Mouse (Mus musculus) stomach, embryonic 14.5 days (tissue): ENCODE measurements around the gene Dennd6b. TPM values are rescaled to one million over a fixed set of nuclear protein-coding genes. Genes with fewer than 3 reads are reported as not detected.

ENCODE experiments used
- ATAC-seq: fragments of 200-750 bp; cut with Nextera tagmentation; 2 replicates; pipeline ENCODE4 v1.8.0; 2017; ENCODE audit warnings: low read depth, moderate TSS enrichment; ENCODE audit not compliant: insufficient number of reproducible peaks, insufficient read depth, low FRiP score
- H3K27ac ChIP-seq: fragments of 300-500 bp; sonication (generic); 2 replicates; pipeline ENCODE4 v1.5.1; 2014; ENCODE audit warnings: mild to moderate bottlenecking, low read length, moderate library complexity, mixed read lengths
- H3K27me3 ChIP-seq: fragments of 300-500 bp; sonication (generic); 2 replicates; pipeline ENCODE4 v1.6.1; 2014; ENCODE audit warnings: low read length, control low read depth, mixed read lengths; ENCODE audit not compliant: control insufficient read depth, insufficient read depth
- H3K36me3 ChIP-seq: fragments of 300-500 bp; sonication (generic); 2 replicates; pipeline ENCODE4 v1.6.1; 2014; ENCODE audit warnings: mild to moderate bottlenecking, control low read depth, low read length, moderate library complexity, mixed read lengths; ENCODE audit not compliant: control insufficient read depth, insufficient read depth
- H3K4me1 ChIP-seq: fragments of 300-500 bp; sonication (generic); 2 replicates; pipeline ENCODE4 v1.6.1; 2014; ENCODE audit warnings: low read length, control low read depth, mixed read lengths; ENCODE audit not compliant: control insufficient read depth, insufficient read depth
- H3K4me2 ChIP-seq: fragments of 300-500 bp; sonication (generic); replicated peaks from 2 replicates; pipeline ENCODE4 v1.6.1; 2014; ENCODE audit warnings: low read depth, low read length, control low read depth
- H3K4me3 ChIP-seq: fragments of 300-500 bp; sonication (generic); 2 replicates; pipeline ENCODE4 v1.5.1; 2014; ENCODE audit warnings: low read depth, low read length, control low read depth
- H3K9ac ChIP-seq: fragments of 300-500 bp; sonication (generic); replicated peaks from 2 replicates; pipeline ENCODE4 v1.6.1; 2014; ENCODE audit warnings: low read depth, mild to moderate bottlenecking, control low read depth, low read length, moderate library complexity, mixed read lengths
- H3K9me3 ChIP-seq: fragments of 300-500 bp; sonication (generic); 2 replicates; pipeline ENCODE4 v1.6.1; 2016; ENCODE audit warnings: low read depth, low read length, control low read depth; ENCODE audit not compliant: control insufficient read depth
- WGBS: fragments of 180-500 bp; shearing (Covaris S2); extraction: QIAGEN DNeasy Blood & Tissue Kit; methylation state at CpG from one replicate; pipeline ENCODE4 v1.1.7; 2014; 5-methylcytosine and 5-hydroxymethylcytosine counted together
- polyA plus RNA-seq: library from polyadenylated mRNA; unstranded; fragments of >200 nt; fragmentation: Nextera tagmentation; extraction: Ambion mirVana; gene quantifications from 2 replicates; pipeline ENCODE4 v1.2.1, GENCODE M21; 2014

Dennd6b gene
- polyA plus RNA-seq, 1 experiment from 2014 or later = 16.4 TPM

- ATAC-seq = peak; percentile 1; the same call in 1 of the 2 replicates
- H3K36me3 ChIP-seq = peaks cover 1% of the 10 kb centered on the region; the same call in 1 of the 2 replicates
- no peaks in the 10 kb centered on the region for H3K27me3 ChIP-seq
- peaks cover 81% of the 10 kb centered on the region for H3K4me1 ChIP-seq
- H3K27ac ChIP-seq = peak overlapping the region; percentile 53; the same call in 1 of the 2 replicates
- H3K9me3 ChIP-seq = no peaks in the 10 kb centered on the region
- peak overlapping the region; percentile 55 for H3K9ac ChIP-seq
- peak overlapping the region; percentile 50 for H3K4me3 ChIP-seq
- WGBS = 1% methylated on average over 65 of the region's 65 CpGs
- H3K4me2 ChIP-seq = peak overlapping the region; percentile 100
Measured at GRCm38 (mm10) chr15:89173024-89173905, 23.0 kb downstream of the Dennd6b start.

- Histone ChIP-seq H3K27me3 (no peaks in the 10 kb centered on the region), H3K4me3 (peak overlapping the region; percentile 50), H3K27ac (peak overlapping the region; percentile 53; the same call in 1 of the 2 replicates), H3K9me3 (no peaks in the 10 kb centered on the region), H3K4me1 (peaks cover 72% of the 10 kb centered on the region), H3K9ac (peak overlapping the region; percentile 55; the same call in 1 of the 2 replicates), H3K36me3 (peaks cover 10% of the 10 kb centered on the region), H3K4me2 (peak overlapping the region; percentile 100)
- ATAC-seq = no peak
- WGBS = 47% methylated on average over 17 of the region's 17 CpGs
Measured at GRCm38 (mm10) chr15:89172276-89172935, 23.9 kb downstream of the Dennd6b start.

GRCm38 (mm10) chr15:89171526-89172051 is 24.7 kb downstream of the Dennd6b start:
- Histone ChIP-seq H3K36me3 (peaks cover 18% of the 10 kb centered on the region), H3K27ac (no peak overlapping the region), H3K4me2 (no peak overlapping the region), H3K27me3 (no peaks in the 10 kb centered on the region), H3K9ac (no peak overlapping the region), H3K4me1 (peaks cover 64% of the 10 kb centered on the region), H3K4me3 (no peak overlapping the region), H3K9me3 (no peaks in the 10 kb centered on the region)
- no peak for ATAC-seq
- 86% methylated on average over 5 of the region's 5 CpGs for WGBS

GRCm38 (mm10) chr15:89170102-89170501 is 26.2 kb downstream of the Dennd6b start:
- Histone ChIP-seq H3K27ac (peak overlapping the region; percentile 78), H3K27me3 (no peaks in the 10 kb centered on the region), H3K36me3 (peaks cover 33% of the 10 kb centered on the region), H3K4me3 (no peak overlapping the region), H3K4me2 (peak overlapping the region; percentile 28; the same call in 1 of the 2 replicates), H3K4me1 (peaks cover 51% of the 10 kb centered on the region), H3K9ac (no peak overlapping the region), H3K9me3 (no peaks in the 10 kb centered on the region)
- no peak for ATAC-seq
- 37% methylated on average over 3 of the region's 3 CpGs for WGBS

GRCm38 (mm10) chr15:89169431-89169830 is 26.9 kb downstream of the Dennd6b start:
- Histone ChIP-seq H3K27ac (peak overlapping the region; percentile 78), H3K4me2 (peak overlapping the region; percentile 28), H3K9ac (no peak overlapping the region), H3K27me3 (no peaks in the 10 kb centered on the region), H3K9me3 (no peaks in the 10 kb centered on the region), H3K4me3 (no peak overlapping the region), H3K4me1 (peaks cover 44% of the 10 kb centered on the region), H3K36me3 (peaks cover 40% of the 10 kb centered on the region)
- peak; percentile 74 for ATAC-seq
- WGBS = 1% methylated on average over 10 of the region's 10 CpGs

- no peak for ATAC-seq
- peak overlapping the region; percentile 78 for H3K27ac ChIP-seq
- H3K36me3 ChIP-seq = peaks cover 45% of the 10 kb centered on the region
- H3K4me1 ChIP-seq = peaks cover 39% of the 10 kb centered on the region
- no peaks in the 10 kb centered on the region for H3K27me3 ChIP-seq
- no peak overlapping the region for H3K4me3 ChIP-seq
- peak overlapping the region; percentile 28; the same call in 1 of the 2 replicates for H3K4me2 ChIP-seq
- H3K9ac ChIP-seq = no peak overlapping the region
- 41% methylated on average over 10 of the region's 10 CpGs for WGBS
- no peaks in the 10 kb centered on the region for H3K9me3 ChIP-seq
Measured at GRCm38 (mm10) chr15:89168922-89169321, 27.4 kb downstream of the Dennd6b start.

GRCm38 (mm10) chr15:89165478-89165877 is 30.8 kb downstream of the Dennd6b start:
- H3K4me2 ChIP-seq = no peak overlapping the region
- no peaks in the 10 kb centered on the region for H3K27me3 ChIP-seq
- no peaks in the 10 kb centered on the region for H3K9me3 ChIP-seq
- H3K36me3 ChIP-seq = peaks cover 79% of the 10 kb centered on the region
- H3K4me3 ChIP-seq = no peak overlapping the region
- peaks cover 24% of the 10 kb centered on the region for H3K4me1 ChIP-seq
- no peak overlapping the region for H3K27ac ChIP-seq
- no peak for ATAC-seq
- H3K9ac ChIP-seq = no peak overlapping the region
- WGBS = 94% methylated on average over 12 of the region's 12 CpGs

- Histone ChIP-seq H3K27me3 (no peaks in the 10 kb centered on the region), H3K27ac (0 out of 2 replicates have a peak overlapping the region, but pooled peaks have one; percentile 6), H3K4me3 (no peak overlapping the region), H3K4me1 (0 out of 2 replicates have a peak, but pooled peaks cover 5% of the 10 kb centered on the region), H3K9ac (no peak overlapping the region), H3K4me2 (no peak overlapping the region), H3K36me3 (peaks cover 96% of the 10 kb centered on the region), H3K9me3 (no peaks in the 10 kb centered on the region)
- ATAC-seq = peak; percentile 47; the same call in 1 of the 2 replicates
- WGBS = 81% methylated on average over 9 of the region's 9 CpGs
Measured at GRCm38 (mm10) chr15:89161397-89161796, 34.9 kb downstream of the Dennd6b start.
